Mouse (Mus musculus): ENCODE measurements around the gene Efcab6.

DNA sequence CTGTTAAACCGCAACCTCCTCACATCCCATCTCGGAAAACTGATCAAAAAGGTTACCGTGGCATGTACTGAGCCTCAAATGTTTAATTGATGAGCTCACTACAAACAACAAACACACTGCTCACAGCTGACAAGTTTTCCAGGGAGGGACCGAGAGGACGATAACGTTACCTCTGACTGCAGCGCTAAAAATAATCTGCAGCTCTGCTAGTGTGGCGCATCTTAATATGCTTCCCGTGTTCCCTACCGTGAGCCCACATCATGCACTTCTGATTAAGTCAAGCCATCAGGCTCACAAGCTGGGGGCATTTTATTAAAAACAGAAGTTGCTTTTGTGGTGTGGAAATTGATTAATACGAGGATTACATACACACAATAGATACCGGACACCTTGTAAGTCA lies 97.4 kb downstream of the Efcab6 start:
- no peak for TF ChIP-seq CTCF (IDR thresholded peaks at IDR 0.05; ENCODE audit: borderline replicate concordance, extremely low read depth, insufficient read depth, insufficient read length)
- no peak for TF ChIP-seq POLR2A (IDR thresholded peaks at IDR 0.05; ENCODE audit: borderline replicate concordance, extremely low read depth, insufficient read depth, insufficient read length, poor library complexity, severe bottlenecking)

All from brain, embryonic 14.5 days (tissue).